Mouse (Mus musculus): ENCODE data around the gene Dhrs3.

Dhrs3 gene

GRCm38 (mm10) chr4:144892133-144892936, at the start of gene Dhrs3:
Gene Dhrs3 (plus strand): TSS chr4:144892827.
- peak; percentile 92 to 95 for DNase-seq

DNA sequence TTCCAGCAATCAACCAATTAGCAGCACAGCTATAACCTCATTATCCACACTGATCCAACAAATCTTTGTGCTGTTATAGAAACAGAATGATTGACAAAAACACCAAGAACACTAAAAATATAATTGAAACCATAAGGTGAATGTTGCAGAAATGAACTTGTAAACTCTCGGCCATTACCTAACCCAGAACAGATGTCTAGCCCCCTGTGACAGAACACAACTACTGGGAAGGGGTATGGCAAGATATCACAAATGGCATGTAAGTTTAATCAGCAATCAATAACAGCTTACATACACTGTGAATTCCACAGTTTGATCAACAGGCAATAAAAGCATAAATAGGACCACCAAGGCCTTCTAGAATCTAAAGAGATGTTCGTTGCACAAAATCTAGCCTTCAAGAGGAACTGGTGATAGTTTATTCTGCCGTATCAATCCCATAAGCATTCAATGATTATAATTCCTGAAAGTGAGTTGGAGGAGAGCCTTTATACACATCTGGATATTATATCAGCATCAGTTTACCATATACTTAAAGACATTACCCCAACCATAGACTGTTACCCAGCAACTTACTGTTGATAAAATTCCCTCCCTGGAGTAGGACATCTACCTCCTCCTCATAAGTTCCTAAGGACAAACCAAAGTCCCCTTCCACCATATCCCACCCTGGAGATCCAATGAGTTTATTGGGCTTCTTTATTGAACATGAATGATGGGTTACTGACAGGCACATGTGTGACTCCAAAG, 30.7 kb upstream of the Dhrs3 start:
- DNase-seq: no peak

- no peak for DNase-seq
Measured at GRCm38 (mm10) chr4:144867926-144868325, 24.7 kb upstream of the Dhrs3 start.

DNA sequence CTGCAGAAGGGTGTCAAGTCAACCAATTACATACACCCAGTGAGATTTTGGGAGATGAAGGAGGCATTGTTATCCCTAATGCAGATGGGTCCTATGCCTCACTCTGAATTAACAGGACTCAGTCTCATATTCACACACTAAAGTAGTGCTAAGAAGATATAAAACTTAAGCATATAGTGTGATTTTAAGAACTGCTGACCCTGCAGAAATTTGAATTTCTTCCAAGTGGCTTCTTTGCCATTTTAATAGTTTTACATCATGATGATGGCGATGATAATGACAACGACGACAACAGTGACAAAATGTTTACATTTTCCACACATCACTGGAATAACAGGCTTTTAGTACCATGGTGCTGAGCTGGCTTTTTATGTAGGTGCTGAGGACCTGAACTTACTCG, 24.0 kb upstream of the Dhrs3 start:
- DNase-seq: no peak

DNA sequence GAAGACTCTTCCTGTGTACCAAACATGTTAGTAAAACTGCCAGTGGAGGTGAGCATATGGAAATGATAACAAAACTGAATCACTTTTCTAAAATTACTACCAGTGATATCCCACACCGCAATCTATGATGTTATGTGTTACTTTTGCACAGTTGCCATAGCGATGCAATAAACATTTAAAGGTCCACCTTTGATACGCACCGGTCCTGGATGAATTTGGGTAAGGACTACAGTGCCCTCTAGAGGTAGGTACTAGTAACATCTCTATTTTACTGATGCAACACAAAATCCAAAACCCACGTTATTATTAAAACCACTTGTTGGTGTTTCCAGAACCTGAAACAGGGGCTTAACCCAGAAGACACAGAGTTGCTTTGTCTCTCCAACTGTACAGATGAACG, 19.7 kb upstream of the Dhrs3 start:
- DNase-seq: no peak

- DNase-seq: peak in 1 of 2 experiments; percentile 33
Measured at GRCm38 (mm10) chr4:144875576-144876093, 17.0 kb upstream of the Dhrs3 start.

DNA sequence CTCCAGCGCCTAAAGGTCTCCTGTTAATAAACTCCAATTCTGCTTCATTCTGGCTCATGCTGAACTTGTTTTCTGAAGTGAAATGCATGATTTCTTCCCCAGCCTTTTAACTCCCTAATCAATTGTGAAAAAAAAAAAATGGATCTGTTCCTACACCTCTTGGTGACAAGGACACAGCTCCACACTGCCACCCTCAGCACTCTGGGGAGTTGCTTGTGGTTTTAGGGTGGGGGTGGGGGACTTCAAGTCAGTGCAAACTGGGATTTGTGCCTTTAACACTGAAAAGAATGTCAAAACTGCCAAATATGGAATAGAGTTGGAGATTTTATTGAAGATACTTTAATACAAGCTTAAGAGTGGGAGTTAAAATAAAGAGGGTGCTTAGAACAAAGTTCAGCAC, 13.1 kb upstream of the Dhrs3 start:
- DNase-seq: no peak

DNA sequence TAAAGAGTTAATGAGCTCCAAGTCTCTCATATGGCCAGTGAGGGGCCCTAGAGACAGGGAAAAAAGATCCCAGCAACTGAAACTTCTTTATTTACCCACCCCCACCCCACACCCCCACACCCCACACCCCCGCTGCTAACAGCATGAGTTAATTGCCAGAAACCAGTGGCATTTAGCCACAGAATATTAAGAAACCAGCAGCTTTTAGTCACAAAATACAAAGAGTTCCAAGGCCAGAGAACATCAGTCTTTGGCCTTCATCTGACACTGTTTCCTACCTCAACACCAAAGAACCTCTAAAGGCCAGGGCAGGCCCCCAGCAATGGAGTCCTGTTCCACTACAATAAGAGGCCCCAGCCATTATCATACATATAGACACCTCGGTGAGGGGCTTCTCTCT, 11.3 kb upstream of the Dhrs3 start:
- no peak for DNase-seq

GRCm38 (mm10) chr4:144882881-144883331, 9.7 kb upstream of the Dhrs3 start:
- no peak for DNase-seq

- no peak for DNase-seq
Measured at GRCm38 (mm10) chr4:144886460-144886859, 6.2 kb upstream of the Dhrs3 start.

DNA sequence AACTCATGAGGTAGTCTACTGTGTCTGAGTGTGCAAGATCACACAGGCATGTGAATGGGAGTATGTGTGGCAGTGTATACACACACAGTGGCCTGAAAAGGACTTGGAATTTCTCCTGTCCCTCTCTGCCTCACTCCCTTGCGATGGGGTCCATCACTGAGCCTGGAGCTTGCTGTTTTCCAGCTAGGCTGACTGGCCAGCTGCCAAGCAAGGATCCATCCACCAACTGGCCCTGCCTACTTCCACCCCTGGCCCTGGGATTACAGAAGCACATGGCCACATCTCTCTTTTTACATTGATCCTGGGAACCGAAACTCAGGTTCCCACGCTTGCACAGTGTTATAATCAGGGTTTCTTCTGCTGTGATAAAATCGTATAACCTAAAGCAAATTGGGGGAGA, 3.9 kb upstream of the Dhrs3 start:
- DNase-seq: no peak

DNA sequence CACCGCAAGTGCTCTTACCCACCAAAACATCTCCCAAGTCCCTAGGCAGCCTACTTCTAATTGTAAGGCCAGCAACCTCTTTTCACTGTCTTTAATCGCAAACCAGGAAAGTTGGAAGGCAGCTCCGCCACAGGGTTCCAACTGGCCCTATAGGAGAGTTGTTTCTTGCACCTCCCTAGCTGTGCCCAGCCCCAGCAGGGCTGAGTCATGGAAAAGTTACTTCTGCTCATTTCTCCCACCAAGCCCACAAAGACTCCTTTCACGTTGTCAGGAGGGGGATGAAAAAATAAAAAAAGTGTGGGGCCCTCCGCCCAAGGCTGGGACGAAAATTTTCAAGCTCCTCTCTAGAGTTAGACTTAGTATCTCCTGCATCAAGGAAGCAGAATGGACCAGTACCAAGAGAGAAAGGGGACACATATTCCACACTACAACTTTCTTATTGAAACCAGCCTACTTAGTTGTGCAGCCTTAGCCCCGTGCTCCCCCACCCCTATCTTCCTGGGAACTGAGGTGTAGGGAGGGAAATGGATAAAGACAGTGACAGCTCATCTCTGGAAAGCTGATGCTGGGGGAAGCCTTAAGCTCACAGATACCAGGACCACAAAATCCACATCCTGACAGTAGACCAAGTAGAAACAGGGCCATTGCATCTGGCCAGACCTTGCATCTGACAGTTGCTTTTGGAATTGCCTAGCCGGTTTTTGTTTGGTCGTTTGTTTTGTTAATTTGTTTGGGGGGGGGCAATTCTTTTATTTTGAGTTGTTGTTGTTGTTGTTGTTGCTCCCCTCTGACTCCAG, 2.9 kb upstream of the Dhrs3 start:
- DNase-seq: no peak

DNA sequence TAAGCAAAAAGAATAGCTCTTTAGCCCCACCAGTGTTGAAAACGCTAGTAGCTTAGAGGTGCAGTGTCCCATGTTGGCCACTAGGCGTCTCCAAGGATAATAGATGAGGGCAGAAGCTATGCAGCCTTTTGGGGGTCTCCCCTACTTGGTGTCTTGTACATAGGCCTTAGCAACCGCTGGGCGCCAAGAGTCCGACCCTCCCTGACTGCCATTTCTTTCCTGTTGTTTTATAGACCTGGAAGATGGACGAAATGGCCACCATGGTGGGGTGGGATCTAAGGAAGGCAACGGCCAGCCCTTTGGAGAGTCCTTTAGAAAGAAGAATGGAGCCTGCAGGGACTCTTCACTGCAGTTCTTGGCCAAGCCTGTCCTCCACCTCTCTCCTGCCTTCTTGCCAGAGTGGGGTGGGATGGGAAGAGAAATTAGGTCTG, 1.9 kb upstream of the Dhrs3 start:
- peak in 1 of 2 experiments; percentile 43 for DNase-seq

DNA sequence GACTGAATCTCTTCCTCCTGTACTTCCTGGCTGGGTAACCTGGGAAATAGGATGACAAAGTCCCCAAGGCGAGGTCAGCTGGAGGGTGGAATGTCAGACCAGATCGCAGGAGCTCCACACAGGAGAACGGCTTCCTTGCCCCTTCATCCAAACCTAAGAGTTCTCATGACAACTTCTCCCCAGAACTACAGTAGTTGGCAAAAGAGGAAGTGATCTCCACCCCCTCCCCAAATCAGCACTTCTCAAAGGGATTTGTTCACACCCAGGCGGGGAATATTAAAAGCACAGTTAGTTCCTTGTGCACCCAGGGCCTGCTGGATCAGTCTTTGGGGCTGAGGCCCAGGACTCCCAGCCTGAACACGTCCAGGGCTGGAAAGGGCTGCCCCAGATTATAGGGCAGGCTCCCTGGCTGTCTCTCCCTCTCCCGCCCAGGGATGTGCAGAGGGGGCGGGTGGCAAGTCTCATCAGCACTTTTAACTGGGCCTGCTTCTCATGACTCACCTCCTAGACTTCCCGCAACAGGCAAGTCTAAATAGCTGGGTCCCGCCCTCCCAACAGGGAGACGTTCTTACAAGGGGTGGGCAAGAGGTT, 1.4 kb upstream of the Dhrs3 start:
- peak in 1 of 2 experiments; percentile 57 for DNase-seq

DNA sequence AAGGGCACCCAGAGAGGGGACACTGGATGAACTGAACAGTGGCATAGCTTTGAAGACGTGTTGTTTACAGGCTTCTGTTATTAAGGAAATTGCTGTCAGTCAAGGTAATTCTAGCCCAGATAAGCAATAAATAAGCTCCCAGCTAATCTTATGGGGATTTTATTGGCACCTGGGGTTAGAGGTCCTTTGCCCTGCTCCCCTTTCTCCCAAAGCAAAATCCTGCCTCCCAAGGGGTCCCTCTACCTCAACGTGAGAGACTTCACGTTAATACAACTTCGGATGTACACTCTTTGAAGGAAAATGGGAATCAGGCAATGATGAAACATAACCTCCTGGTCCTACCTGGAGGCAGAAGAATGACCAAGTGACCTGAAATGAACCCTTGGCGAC, 889 bp upstream of the Dhrs3 start:
- DNase-seq: no peak

- no peak for DNase-seq
Measured at GRCm38 (mm10) chr4:144892937-144893272, 278 bp downstream of the Dhrs3 start.

GRCm38 (mm10) chr4:144893561-144894486, 1.2 kb downstream of the Dhrs3 start:
- peak; percentile 61 to 64 for DNase-seq

DNA sequence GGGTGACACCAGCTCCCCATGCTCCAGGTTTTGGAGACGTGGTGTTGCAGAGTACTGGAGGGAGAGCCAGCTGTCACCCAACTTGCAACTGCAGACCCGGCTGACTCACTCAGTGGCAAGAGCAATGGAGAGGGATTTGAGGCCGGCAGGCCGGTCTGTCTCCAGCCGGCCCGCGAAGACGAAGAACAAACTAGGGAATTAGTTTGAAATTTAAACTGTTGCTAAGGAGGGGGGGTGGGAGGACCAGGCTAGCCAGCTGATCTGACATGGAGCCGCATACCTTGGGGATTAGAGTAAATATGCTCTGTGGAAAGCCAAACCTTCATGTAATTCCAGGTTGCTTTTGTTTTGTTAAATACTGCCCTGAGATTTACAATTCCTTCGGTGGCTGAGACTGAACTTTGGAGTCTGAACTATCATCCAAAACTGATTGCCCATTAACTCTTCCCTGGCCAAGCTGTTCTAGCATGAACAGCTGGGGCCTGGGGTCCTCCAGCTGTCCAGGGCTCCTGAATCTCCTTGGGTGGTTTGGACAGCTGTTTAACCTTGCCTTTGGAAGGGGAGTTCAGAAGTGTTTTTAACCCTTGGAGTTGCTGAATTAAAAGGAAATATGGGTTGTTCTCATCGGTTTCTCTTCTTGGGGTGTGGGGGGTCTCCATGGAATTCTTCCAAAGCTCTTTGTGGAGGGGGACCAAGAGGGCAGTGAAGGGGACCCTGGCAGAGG, 2.0 kb downstream of the Dhrs3 start:
- peak in 1 of 2 experiments; percentile 68 for DNase-seq

DNA sequence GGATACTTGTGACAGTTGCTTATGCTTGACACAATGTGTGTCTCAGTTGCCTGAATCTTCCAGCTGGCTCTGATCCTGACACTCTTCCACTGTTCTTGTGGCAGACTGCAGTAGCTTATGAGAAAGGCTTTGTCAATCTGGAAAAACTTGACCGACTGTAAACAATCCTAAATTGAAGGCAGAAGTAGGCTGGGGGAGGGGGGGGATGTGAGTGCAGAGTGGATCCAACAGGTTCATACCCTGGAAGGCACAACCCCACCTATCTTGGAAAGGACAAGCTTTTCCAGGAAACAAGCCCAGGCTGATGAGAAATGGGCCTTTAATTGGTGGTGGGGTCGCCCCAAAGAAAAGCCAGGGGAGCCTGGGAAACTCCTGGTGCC, 2.6 kb downstream of the Dhrs3 start:
- DNase-seq: peak in 1 of 2 experiments; percentile 28

DNA sequence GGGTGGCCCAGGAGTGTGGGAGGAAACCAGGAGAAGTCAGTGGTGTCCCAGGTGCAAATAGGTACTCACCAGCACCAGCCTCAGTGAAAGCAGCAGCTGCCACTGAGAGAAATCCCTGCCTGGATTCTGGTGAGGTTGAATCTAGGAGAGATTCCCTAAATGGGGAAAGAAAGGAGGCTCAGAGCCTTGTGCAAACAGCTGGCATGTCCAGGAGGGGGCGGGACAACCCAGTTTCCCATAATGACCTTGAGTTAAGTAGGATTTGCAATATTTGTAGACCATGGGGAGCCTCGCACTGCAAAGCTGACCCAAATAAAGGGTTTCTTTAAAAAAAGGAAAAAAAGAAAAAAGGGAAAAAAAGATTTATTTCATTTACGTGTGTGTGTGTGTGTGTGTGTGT, 3.7 kb downstream of the Dhrs3 start:
- DNase-seq: peak; percentile 73 to 80

Measured in kidney, adult 8-10 months (tissue).